Mouse (Mus musculus): ENCODE measurements at regions not wholly inside any gene's neighbourhood (a gene's known extent, or its start where the extent isn't known, plus 50 kb on each side); places are given as distances from the start of the nearest gene placed in this dataset.

GRCm38 (mm10) chr12:109911506-109911905 lies 311.4 kb upstream of the Rtl1 start:
- 77% methylated on average over 9 of the region's 9 CpGs for WGBS
- TF ChIP-seq CTCF (IDR thresholded peaks at IDR 0.05): no peak
- no peak for TF ChIP-seq EP300 (IDR thresholded peaks at IDR 0.05; ENCODE audit: insufficient read depth, low read depth, low read length)
- no peak for TF ChIP-seq POLR2A (IDR thresholded peaks at IDR 0.05; ENCODE audit: insufficient read depth, low read depth, low read length)

DNA sequence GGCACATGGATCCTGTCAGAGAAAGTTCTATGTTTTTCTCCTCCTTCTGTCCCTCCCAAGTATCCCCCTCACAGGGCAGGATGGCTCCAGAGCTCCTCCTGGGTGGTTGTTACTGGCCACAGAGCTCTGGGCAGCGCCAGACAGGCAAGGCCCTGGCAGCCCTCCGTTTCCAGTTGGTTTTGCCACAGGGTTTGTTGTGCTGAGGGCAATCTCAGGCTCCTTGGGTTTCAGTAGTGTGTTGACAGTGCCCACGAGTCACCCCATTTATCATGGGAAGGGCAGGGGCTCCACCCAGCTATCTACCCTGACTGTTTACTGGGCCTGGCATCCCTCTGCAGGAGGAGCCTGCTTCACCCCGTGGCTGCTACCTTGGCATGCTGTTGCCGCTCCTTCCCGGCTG lies 317.6 kb upstream of the Rtl1 start:
- WGBS: 64% methylated on average over 6 of the region's 6 CpGs

More at GRCm38 (mm10) chr12:109911506-109911905, 311.4 kb upstream of the Rtl1 start:
- Histone ChIP-seq H3K4me3 (no peak overlapping the region), H3K27ac (no peak overlapping the region), H3K79me2 (replicated peaks; ENCODE audit: control insufficient read depth, insufficient read depth, low read length) (no peaks in the 10 kb centered on the region), H3K4me1 (ENCODE audit: control insufficient read depth, insufficient read depth, low read length) (no peaks in the 10 kb centered on the region), H3K9ac (ENCODE audit: low read depth, low read length) (no peak overlapping the region), H3K36me3 (ENCODE audit: control insufficient read depth, insufficient read depth, low read length) (no peaks in the 10 kb centered on the region), H3K27me3 (ENCODE audit: control insufficient read depth, insufficient read depth, low read length) (no peaks in the 10 kb centered on the region)
- DNase-seq: no peak
- intact Hi-C loops (cut with DNase I): no loop called here

GRCm38 (mm10) chr12:109918901-109919300 lies 318.8 kb upstream of the Rtl1 start:
- H3K36me3 ChIP-seq (ENCODE audit: control insufficient read depth, insufficient read depth, low read length): no peaks in the 10 kb centered on the region
- H3K79me2 ChIP-seq (replicated peaks; ENCODE audit: control insufficient read depth, insufficient read depth, low read length): no peaks in the 10 kb centered on the region
- intact Hi-C loops (cut with DNase I): no loop called here
- H3K4me3 ChIP-seq: no peak overlapping the region
- no peak for DNase-seq
- H3K27ac ChIP-seq: no peak overlapping the region
- no peaks in the 10 kb centered on the region for H3K27me3 ChIP-seq (ENCODE audit: control insufficient read depth, insufficient read depth, low read length)
- WGBS: 75% methylated on average over 8 of the region's 8 CpGs
- TF ChIP-seq CTCF (IDR thresholded peaks at IDR 0.05) (no peak), POLR2A (IDR thresholded peaks at IDR 0.05; ENCODE audit: insufficient read depth, low read depth, low read length) (no peak), EP300 (IDR thresholded peaks at IDR 0.05; ENCODE audit: insufficient read depth, low read depth, low read length) (no peak)
- no peak overlapping the region for H3K9ac ChIP-seq (ENCODE audit: low read depth, low read length)
- no peaks in the 10 kb centered on the region for H3K4me1 ChIP-seq (ENCODE audit: control insufficient read depth, insufficient read depth, low read length)

More for the DNA sequence above, 317.6 kb upstream of the Rtl1 start:
- Histone ChIP-seq H3K79me2 (replicated peaks; ENCODE audit: control insufficient read depth, insufficient read depth, low read length) (no peaks in the 10 kb centered on the region), H3K4me1 (ENCODE audit: control insufficient read depth, insufficient read depth, low read length) (no peaks in the 10 kb centered on the region), H3K27me3 (ENCODE audit: control insufficient read depth, insufficient read depth, low read length) (no peaks in the 10 kb centered on the region), H3K9ac (ENCODE audit: low read depth, low read length) (no peak overlapping the region), H3K36me3 (ENCODE audit: control insufficient read depth, insufficient read depth, low read length) (no peaks in the 10 kb centered on the region), H3K4me3 (no peak overlapping the region), H3K27ac (no peak overlapping the region)
- TF ChIP-seq EP300 (IDR thresholded peaks at IDR 0.05; ENCODE audit: insufficient read depth, low read depth, low read length): no peak
- TF ChIP-seq POLR2A (IDR thresholded peaks at IDR 0.05; ENCODE audit: insufficient read depth, low read depth, low read length): no peak
- TF ChIP-seq CTCF (IDR thresholded peaks at IDR 0.05): no peak
- intact Hi-C loops (cut with DNase I): no loop called here
- DNase-seq: no peak

GRCm38 (mm10) chr12:109922111-109922510 lies 322.0 kb upstream of the Rtl1 start:
- Histone ChIP-seq H3K4me1 (ENCODE audit: control insufficient read depth, insufficient read depth, low read length) (no peaks in the 10 kb centered on the region), H3K36me3 (ENCODE audit: control insufficient read depth, insufficient read depth, low read length) (no peaks in the 10 kb centered on the region), H3K4me3 (no peak overlapping the region), H3K27ac (no peak overlapping the region), H3K9ac (ENCODE audit: low read depth, low read length) (no peak overlapping the region), H3K27me3 (ENCODE audit: control insufficient read depth, insufficient read depth, low read length) (no peaks in the 10 kb centered on the region), H3K79me2 (replicated peaks; ENCODE audit: control insufficient read depth, insufficient read depth, low read length) (no peaks in the 10 kb centered on the region)
- WGBS: 84% methylated on average over 10 of the region's 10 CpGs
- intact Hi-C loops (cut with DNase I): no loop called here
- TF ChIP-seq EP300 (IDR thresholded peaks at IDR 0.05; ENCODE audit: insufficient read depth, low read depth, low read length) (no peak), POLR2A (IDR thresholded peaks at IDR 0.05; ENCODE audit: insufficient read depth, low read depth, low read length) (no peak), CTCF (IDR thresholded peaks at IDR 0.05) (no peak)
- DNase-seq: no peak

GRCm38 (mm10) chr12:109925866-109926265 lies 325.7 kb upstream of the Rtl1 start:
- TF ChIP-seq CTCF (IDR thresholded peaks at IDR 0.05): no peak
- no peak for TF ChIP-seq POLR2A (IDR thresholded peaks at IDR 0.05; ENCODE audit: insufficient read depth, low read depth, low read length)
- no peak for TF ChIP-seq EP300 (IDR thresholded peaks at IDR 0.05; ENCODE audit: insufficient read depth, low read depth, low read length)
- no peak for DNase-seq
- intact Hi-C loops (cut with DNase I): no loop called here
- H3K4me3 ChIP-seq: no peak overlapping the region
- H3K79me2 ChIP-seq (replicated peaks; ENCODE audit: control insufficient read depth, insufficient read depth, low read length): no peaks in the 10 kb centered on the region
- WGBS: 49% methylated on average over 6 of the region's 6 CpGs
- no peak overlapping the region for H3K9ac ChIP-seq (ENCODE audit: low read depth, low read length)
- no peaks in the 10 kb centered on the region for H3K27me3 ChIP-seq (ENCODE audit: control insufficient read depth, insufficient read depth, low read length)
- no peaks in the 10 kb centered on the region for H3K36me3 ChIP-seq (ENCODE audit: control insufficient read depth, insufficient read depth, low read length)
- H3K4me1 ChIP-seq (ENCODE audit: control insufficient read depth, insufficient read depth, low read length): no peaks in the 10 kb centered on the region
- H3K27ac ChIP-seq: no peak overlapping the region

DNA sequence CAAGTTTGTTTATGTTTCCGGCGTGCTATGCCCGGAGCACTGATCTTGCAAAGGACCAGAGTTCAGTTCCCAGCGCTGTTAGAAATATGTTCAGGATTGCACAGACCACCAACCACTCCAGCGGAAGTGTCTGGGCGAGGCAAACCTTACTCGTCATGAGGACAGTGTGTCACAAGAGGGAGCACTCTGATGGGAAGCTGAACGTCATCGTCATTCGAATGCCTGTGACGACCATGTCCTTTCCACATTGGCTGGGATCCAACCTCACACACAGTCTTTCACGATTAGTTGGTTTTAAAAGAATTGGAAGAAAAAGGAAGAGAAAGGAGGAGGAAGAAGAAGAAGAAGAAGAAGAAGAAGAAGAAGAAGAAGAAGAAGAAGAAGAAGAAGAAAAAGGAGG lies 326.5 kb upstream of the Rtl1 start:
- WGBS: 43% methylated on average over 12 of the region's 12 CpGs
- DNase-seq: no peak
- H3K36me3 ChIP-seq (ENCODE audit: control insufficient read depth, insufficient read depth, low read length): no peaks in the 10 kb centered on the region
- H3K9ac ChIP-seq (ENCODE audit: low read depth, low read length): no peak overlapping the region
- no peak overlapping the region for H3K27ac ChIP-seq
- no peak for TF ChIP-seq POLR2A (IDR thresholded peaks at IDR 0.05; ENCODE audit: insufficient read depth, low read depth, low read length)
- TF ChIP-seq CTCF (IDR thresholded peaks at IDR 0.05): no peak
- no peak for TF ChIP-seq EP300 (IDR thresholded peaks at IDR 0.05; ENCODE audit: insufficient read depth, low read depth, low read length)
- intact Hi-C loops (cut with DNase I): no loop called here
- H3K79me2 ChIP-seq (replicated peaks; ENCODE audit: control insufficient read depth, insufficient read depth, low read length): no peaks in the 10 kb centered on the region
- no peaks in the 10 kb centered on the region for H3K27me3 ChIP-seq (ENCODE audit: control insufficient read depth, insufficient read depth, low read length)
- H3K4me1 ChIP-seq (ENCODE audit: control insufficient read depth, insufficient read depth, low read length): no peaks in the 10 kb centered on the region
- no peak overlapping the region for H3K4me3 ChIP-seq
